13 mouse cellular contexts compared by ENCODE assay signal in the genomic region with DNA sequence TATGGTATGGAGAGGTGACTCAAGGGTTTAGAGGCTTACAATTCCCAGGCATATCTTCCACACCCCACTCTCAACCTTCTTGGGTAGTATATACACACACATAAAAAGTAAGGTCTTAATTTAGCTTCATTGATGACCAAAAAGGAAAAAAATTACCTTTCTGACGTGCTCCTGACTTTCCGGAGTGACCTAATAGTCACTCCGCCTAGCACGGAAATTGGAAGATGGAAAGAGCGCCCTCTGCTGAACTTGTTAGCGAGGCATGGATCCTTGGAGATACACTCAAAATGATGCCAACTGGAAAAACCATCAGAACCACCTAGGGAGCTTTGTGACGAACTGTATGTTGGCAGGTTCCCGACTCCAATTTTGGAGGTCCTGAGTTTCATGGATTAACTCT. TPM values are rescaled to one million over a fixed set of nuclear protein-coding genes. Genes with fewer than 3 reads are reported as not detected.
DNase-seq lines count a peak whose midpoint lies in the region; ATAC-seq and TF ChIP-seq lines count a peak whose summit lies in the region.
"Had no signal": no experiment of that assay in that cellular context is flagged by ENCODE, and none has a peak within 500 bp of the region (broad histone marks: within the 10 kb centered on the region; RNA-seq: fewer than 3 reads in every experiment).

No protein-coding gene starts in this region.

- no peaks in the 10 kb centered on the region for H3K27me3 ChIP-seq in MEL (ENCODE audit: control insufficient read depth in 1 of 2, insufficient read depth in 2 of 2, low read length in 2 of 2)
- no peaks in the 10 kb centered on the region for H3K27me3 ChIP-seq in lung, postnatal 0 days (replicated peaks; ENCODE audit: insufficient read depth, low read length)
- H3K27me3 ChIP-seq in hindbrain, embryonic 14.5 days (ENCODE audit: control insufficient read depth, insufficient read depth, low read length) = no peaks in the 10 kb centered on the region
- H3K27me3 ChIP-seq: liver, embryonic 15.5 days had no signal

- no peak overlapping the region for H3K9ac ChIP-seq in MEL (ENCODE audit: control insufficient read depth, low read depth, low read length, poor library complexity, severe bottlenecking)
- H3K9ac ChIP-seq in lung, postnatal 0 days (replicated peaks; ENCODE audit: low read depth) = no peak overlapping the region
- H3K9ac ChIP-seq in hindbrain, embryonic 14.5 days = no peak overlapping the region
- H3K9ac ChIP-seq: liver, embryonic 15.5 days had no signal

- peaks cover 0 to 8% of the 10 kb centered on the region in 2 experiments; a peak in 2 of 4 replicates for H3K36me3 ChIP-seq in MEL (ENCODE audit: control insufficient read depth in 1 of 2, insufficient read depth in 2 of 2, low read length in 2 of 2)
- H3K36me3 ChIP-seq in lung, postnatal 0 days (ENCODE audit: insufficient read depth, low read length) = no peaks in the 10 kb centered on the region
- no peaks in the 10 kb centered on the region for H3K36me3 ChIP-seq in hindbrain, embryonic 14.5 days (replicated peaks; ENCODE audit: control insufficient read depth, insufficient read depth)
- H3K36me3 ChIP-seq: forebrain, embryonic 10.5 days; heart, embryonic 10.5 days; liver, embryonic 15.5 days had no signal

- DNase-seq in embryo, embryonic 10 days (ENCODE audit: low spot score) = peak; percentile 24
- DNase-seq in embryo, embryonic 9.5 days (ENCODE audit: extremely low spot score) = no peak
- peak; percentile 13 for DNase-seq in left cerebral cortex, postnatal 4 days
- DNase-seq in left cerebral cortex, adult 8-10 months (ENCODE audit: low spot score in 2 of 2) = no peak
- no peak for DNase-seq in MEL (ENCODE audit: low read depth, low spot score)
- DNase-seq in lung, postnatal 0 days (ENCODE audit: low spot score) = no peak
- no peak for DNase-seq in hindbrain, embryonic 14.5 days (ENCODE audit: low spot score)
- DNase-seq: adrenal gland, adult 8-10 months had no signal

- no peak for TF ChIP-seq EP300 in MEL (IDR thresholded peaks at IDR 0.05; ENCODE audit: low read depth in 1 of 2, low read length in 2 of 2)
- TF ChIP-seq EP300 in lung, postnatal 0 days (IDR thresholded peaks at IDR 0.05) = no peak

- H3K79me2 ChIP-seq in MEL (ENCODE audit: control insufficient read depth, insufficient read depth, low read length, poor library complexity) = no peaks in the 10 kb centered on the region

- peak; percentile 27 to 37 (median 31); a peak in 4 of 6 replicates for TF ChIP-seq CTCF in MEL (IDR thresholded peaks at IDR 0.05 in 2 of 3, conservative IDR thresholded peaks at IDR 0.05 in 1 of 3; ENCODE audit: control insufficient read depth in 1 of 3, insufficient read depth in 1 of 3, low read depth in 2 of 3, low read length in 3 of 3, poor library complexity in 1 of 3, severe bottlenecking in 1 of 3)
- TF ChIP-seq CTCF in lung, postnatal 0 days (IDR thresholded peaks at IDR 0.05) = peak; percentile 59

- H3K9me3 ChIP-seq in MEL (replicated peaks; ENCODE audit: insufficient read depth, low read length) = no peaks in the 10 kb centered on the region
- no peaks in the 10 kb centered on the region for H3K9me3 ChIP-seq in lung, postnatal 0 days (ENCODE audit: low read length)
- H3K9me3 ChIP-seq in hindbrain, embryonic 14.5 days (ENCODE audit: control insufficient read depth, low read length) = no peaks in the 10 kb centered on the region
- H3K9me3 ChIP-seq: forebrain, embryonic 10.5 days; heart, embryonic 10.5 days; liver, embryonic 15.5 days had no signal

- no peak overlapping the region for H3K4me3 ChIP-seq in MEL (ENCODE audit: control insufficient read depth in 1 of 2, insufficient read depth in 1 of 2, low read depth in 2 of 2, low read length in 2 of 2)
- no peak overlapping the region for H3K4me3 ChIP-seq in lung, postnatal 0 days (ENCODE audit: low read depth, low read length)
- no peak overlapping the region for H3K4me3 ChIP-seq in hindbrain, embryonic 14.5 days (replicated peaks; ENCODE audit: low read length)
- H3K4me3 ChIP-seq: forebrain, embryonic 10.5 days; heart, embryonic 10.5 days; liver, embryonic 15.5 days had no signal

- peaks cover 7 to 10% of the 10 kb centered on the region in 2 experiments for H3K4me1 ChIP-seq in MEL (ENCODE audit: control insufficient read depth in 1 of 2, insufficient read depth in 2 of 2, low read length in 2 of 2)
- no peaks in the 10 kb centered on the region for H3K4me1 ChIP-seq in lung, postnatal 0 days (ENCODE audit: insufficient read depth, low read depth, low read length)
- H3K4me1 ChIP-seq in hindbrain, embryonic 14.5 days (replicated peaks; ENCODE audit: control insufficient read depth, insufficient read depth, low read length) = no peaks in the 10 kb centered on the region
- H3K4me1 ChIP-seq: forebrain, embryonic 10.5 days; heart, embryonic 10.5 days had no signal

- intact Hi-C loops in left cerebral cortex, postnatal 4 days (cut with DNase I) = no loop called here

- no peak overlapping the region for H3K4me2 ChIP-seq in lung, postnatal 0 days (replicated peaks; ENCODE audit: low read depth, low read length)
- no peak overlapping the region for H3K4me2 ChIP-seq in hindbrain, embryonic 14.5 days (replicated peaks)
- H3K4me2 ChIP-seq: liver, embryonic 15.5 days had no signal

- no peak overlapping the region for H3K27ac ChIP-seq in MEL (ENCODE audit: control insufficient read depth, low read depth, low read length)
- no peak overlapping the region for H3K27ac ChIP-seq in lung, postnatal 0 days (ENCODE audit: low read length)
- no peak overlapping the region for H3K27ac ChIP-seq in hindbrain, embryonic 14.5 days
- H3K27ac ChIP-seq: forebrain, embryonic 10.5 days; heart, embryonic 10.5 days; liver, embryonic 15.5 days had no signal

- 77% methylated on average over 8 of the region's 8 CpGs for WGBS in lung, postnatal 0 days
- 57% methylated on average over 8 of the region's 8 CpGs for WGBS in hindbrain, embryonic 14.5 days

- TF ChIP-seq POLR2A in MEL (IDR thresholded peaks at IDR 0.05; ENCODE audit: control insufficient read depth in 1 of 2, insufficient read depth in 1 of 2, low read depth in 1 of 2, low read length in 2 of 2, poor library complexity in 1 of 2) = no peak

- no peak; the same call in none of the 2 replicates for TF ChIP-seq RAD21 in MEL (IDR thresholded peaks at IDR 0.05; ENCODE audit: low read depth, low read length)

- no peak for ATAC-seq in lung, postnatal 0 days
- ATAC-seq in granulocyte monocyte progenitor cell, adult 5-6 weeks (replicated peaks; ENCODE audit: poor library complexity, severe bottlenecking) = no peak
- no peak for ATAC-seq in hindbrain, embryonic 14.5 days (ENCODE audit: low FRiP score)
- ATAC-seq: midbrain, embryonic 16.5 days had no signal

TF ChIP-seq in MEL, 35 proteins besides CTCF, POLR2A, EP300 and RAD21:
- peak; percentile 29; the same call in 1 of the 2 replicates for TF ChIP-seq ZC3H11A (IDR thresholded peaks at IDR 0.05; ENCODE audit: low read depth, low read length)
- peak; percentile 38 for TF ChIP-seq SMC3 (IDR thresholded peaks at IDR 0.05; ENCODE audit: low read depth, low read length)
- TF ChIP-seq ZKSCAN1 (IDR thresholded peaks at IDR 0.05; ENCODE audit: low read depth, low read length) = no peak

RNA-seq across cellular contexts. Expression of gene Tet2, which starts 7.0 kb away (rescaled TPM):
- 10 to 100 TPM; 62.0 to 68.6 TPM for total RNA-seq in left cerebral cortex, postnatal 4 days (2021)
- total RNA-seq in left cerebral cortex, adult 8-10 months (2022) = 10 to 100 TPM; 40.4 to 51.3 (median 44.4) TPM
- total RNA-seq in MEL (2012; rRNA removed) = 6.8 and 9.4 TPM in 2 replicates
- polyA plus RNA-seq in MEL (2012; ENCODE audit: insufficient read depth in 1 of 2, insufficient read length in 2 of 2, low read depth in 1 of 2, low replicate concordance in 2 of 2, missing spikeins in 1 of 2) = 100 to 1,000 TPM in 1 of 2 experiments, 10 to 100 TPM in 1; 10.9 to 101 TPM
- polyA plus RNA-seq in lung, postnatal 0 days (2015; fragmentation: Nextera tagmentation; extraction: Ambion mirVana) = 14.6 and 16.1 TPM in 2 replicates
- 79.7 and 95.8 TPM in 2 replicates for total RNA-seq in granulocyte monocyte progenitor cell, adult 5-6 weeks (2014; fragmentation: Nextera tagmentation)
- 60.2 and 63.6 TPM in 2 replicates for total RNA-seq in granulocyte monocyte progenitor cell, adult 5-6 weeks (2017)
- polyA plus RNA-seq in hindbrain, embryonic 14.5 days (2014; fragmentation: Nextera tagmentation; extraction: Ambion mirVana) = 17.0 and 20.0 TPM in 2 replicates

Comparison
In these comparisons a context has a peak if more than half of its experiments do, and no peak if none do; other contexts are left out.
1. DNase-seq: peak in embryo, embryonic 10 days (single experiment) and left cerebral cortex, postnatal 4 days (single experiment); none in embryo, embryonic 9.5 days (single experiment), left cerebral cortex, adult 8-10 months (0 of 2), MEL (single experiment), lung, postnatal 0 days (single experiment) and hindbrain, embryonic 14.5 days (single experiment).